Mouse (Mus musculus) MEL (cell line): ENCODE measurements around the gene Fut8. TPM values are rescaled to one million over a fixed set of nuclear protein-coding genes. Genes with fewer than 3 reads are reported as not detected.
A peak's percentile ranks its signal among the peaks of the same experiment; 100 is the strongest.

Source experiments
- DNase-seq: peaks from one replicate; pipeline ENCODE4 v3.0.0; 2011; ENCODE audit warnings: low read depth, low spot score
- H3K27ac ChIP-seq: 2 replicates; pipeline ENCODE4 v1.5.1; 2012; ENCODE audit warnings: low read depth, mild to moderate bottlenecking, control low read depth, low read length, moderate library complexity; ENCODE audit not compliant: control insufficient read depth
- H3K27me3 ChIP-seq, 2 experiments: fragments of 150-350 bp in 1 of 2; sonication (generic) in 1 of 2; 2 replicates each; pipeline ENCODE4 v1.6.1; 2012; ENCODE audit warnings: low read length in 2 of 2, mild to moderate bottlenecking in 2 of 2, improper control_type of control experiment in 1 of 2, moderate library complexity in 1 of 2; ENCODE audit not compliant: insufficient read depth in 2 of 2, control insufficient read depth in 1 of 2
- H3K36me3 ChIP-seq, 2 experiments: 2 replicates each; pipeline ENCODE4 v1.6.1; 2012 to 2014; ENCODE audit warnings: low read length in 2 of 2, improper control_type of control experiment in 1 of 2, inconsistent platforms in 1 of 2, mild to moderate bottlenecking in 1 of 2; ENCODE audit not compliant: insufficient read depth in 2 of 2, control insufficient read depth in 1 of 2
- H3K4me1 ChIP-seq, 2 experiments: fragments of 150-350 bp in 1 of 2; sonication (generic) in 1 of 2; 2 replicates each; pipeline ENCODE4 v1.6.1; 2012; ENCODE audit warnings: low read length in 2 of 2, improper control_type of control experiment in 1 of 2, mild to moderate bottlenecking in 1 of 2; ENCODE audit not compliant: insufficient read depth in 2 of 2, control insufficient read depth in 1 of 2
- H3K4me3 ChIP-seq, 2 experiments: fragments of 150-350 bp in 1 of 2; sonication (generic) in 1 of 2; 2 replicates each; pipeline ENCODE4 v1.5.1; 2012; ENCODE audit warnings: low read depth in 2 of 2, low read length in 2 of 2, mild to moderate bottlenecking in 2 of 2, moderate library complexity in 2 of 2, control low read depth in 1 of 2, improper control_type of control experiment in 1 of 2; ENCODE audit not compliant: control insufficient read depth in 1 of 2, insufficient read depth in 1 of 2
- H3K79me2 ChIP-seq: 2 replicates; pipeline ENCODE4 v1.6.1; 2012; ENCODE audit warnings: mild to moderate bottlenecking, low read length, moderate library complexity; ENCODE audit not compliant: control insufficient read depth, poor library complexity, insufficient read depth
- H3K9ac ChIP-seq: 2 replicates; pipeline ENCODE4 v1.6.1; 2012; ENCODE audit warnings: low read depth, mild to moderate bottlenecking, control low read depth, low read length, moderate library complexity; ENCODE audit not compliant: control insufficient read depth, poor library complexity, severe bottlenecking
- H3K9me3 ChIP-seq: fragments of 150-350 bp; sonication (generic); replicated peaks from 2 replicates; pipeline ENCODE4 v1.6.1; 2012; ENCODE audit warnings: mild to moderate bottlenecking, low read length, improper control_type of control experiment, moderate library complexity; ENCODE audit not compliant: insufficient read depth
- CHD1 ChIP-seq: IDR thresholded peaks from 2 replicates; pipeline ENCODE4 v1.6.1; 2012; ENCODE audit warnings: low read depth, mild to moderate bottlenecking, inconsistent platforms, low read length, improper control_type of control experiment
- CHD2 ChIP-seq: IDR thresholded peaks from 2 replicates; pipeline ENCODE4 v1.6.1; 2011; ENCODE audit warnings: low read length, improper control_type of control experiment
- CTCF ChIP-seq, 3 experiments: IDR thresholded peaks in 2 of 3; conservative IDR thresholded peaks in 1 of 3; 2 replicates each; pipeline ENCODE4 v1.5.1; 2011 to 2012; ENCODE audit warnings: low read length in 3 of 3, low read depth in 2 of 3, mild to moderate bottlenecking in 2 of 3, improper control_type of control experiment in 1 of 3, inconsistent platforms in 1 of 3, mixed read lengths in 1 of 3, moderate library complexity in 1 of 3; ENCODE audit not compliant: control insufficient read depth in 1 of 3, insufficient read depth in 1 of 3, poor library complexity in 1 of 3, severe bottlenecking in 1 of 3
- ELF1 ChIP-seq: IDR thresholded peaks from 2 replicates; pipeline ENCODE4 v1.6.1; 2014; ENCODE audit warnings: low read depth, mild to moderate bottlenecking, inconsistent platforms, low read length, improper control_type of control experiment, moderate library complexity
- EP300 ChIP-seq, 2 experiments: IDR thresholded peaks; 2 replicates each; pipeline ENCODE4 v1.6.1; 2011; ENCODE audit warnings: improper control_type of control experiment in 2 of 2, low read length in 2 of 2, low read depth in 1 of 2, mild to moderate bottlenecking in 1 of 2
- ETS1 ChIP-seq: IDR thresholded peaks from 2 replicates; pipeline ENCODE4 v1.6.1; 2012; ENCODE audit warnings: low read depth, mild to moderate bottlenecking, inconsistent platforms, low read length, improper control_type of control experiment, moderate library complexity
- GABPA ChIP-seq: IDR thresholded peaks from 2 replicates; pipeline ENCODE4 v1.6.1; 2012; ENCODE audit warnings: low read depth, mild to moderate bottlenecking, inconsistent platforms, low read length, improper control_type of control experiment, moderate library complexity
- GATA1 ChIP-seq: IDR thresholded peaks from 2 replicates; pipeline ENCODE4 v1.6.1; 2011; ENCODE audit warnings: low read depth, low read length, improper control_type of control experiment
- HCFC1 ChIP-seq: IDR thresholded peaks from 2 replicates; pipeline ENCODE4 v1.6.1; 2012; ENCODE audit warnings: low read depth, mild to moderate bottlenecking, inconsistent platforms, low read length, improper control_type of control experiment, moderate library complexity
- JUND ChIP-seq: IDR thresholded peaks from 2 replicates; pipeline ENCODE4 v1.6.1; 2011; ENCODE audit warnings: low read depth, mild to moderate bottlenecking, improper control_type of control experiment, low read length
- MAFK ChIP-seq: IDR thresholded peaks from 2 replicates; pipeline ENCODE4 v1.6.1; 2011; ENCODE audit warnings: low read depth, mild to moderate bottlenecking, low read length, improper control_type of control experiment, borderline replicate concordance
- MAX ChIP-seq: IDR thresholded peaks from 2 replicates; pipeline ENCODE4 v1.6.1; 2011; ENCODE audit warnings: low read length, improper control_type of control experiment
- MEF2A ChIP-seq: IDR thresholded peaks from 2 replicates; pipeline ENCODE4 v1.6.1; 2014; ENCODE audit warnings: low read depth, mild to moderate bottlenecking, inconsistent platforms, low read length, improper control_type of control experiment; ENCODE audit not compliant: poor library complexity, insufficient replicate concordance, severe bottlenecking; ENCODE audit errors: extremely low read depth
- MXI1 ChIP-seq: IDR thresholded peaks from 2 replicates; pipeline ENCODE4 v1.6.1; 2011; ENCODE audit warnings: mild to moderate bottlenecking, low read depth, low read length, improper control_type of control experiment
- MYB ChIP-seq: IDR thresholded peaks from 2 replicates; pipeline ENCODE4 v1.6.1; 2011; ENCODE audit warnings: mild to moderate bottlenecking, low read depth, low read length, improper control_type of control experiment
- MYC ChIP-seq: IDR thresholded peaks from 2 replicates; pipeline ENCODE4 v1.6.1; 2011; ENCODE audit warnings: low read depth, mild to moderate bottlenecking, low read length, improper control_type of control experiment, moderate library complexity
- NELFE ChIP-seq: IDR thresholded peaks from 2 replicates; pipeline ENCODE4 v1.6.1; 2011; ENCODE audit warnings: low read depth, low read length, improper control_type of control experiment
- NRF1 ChIP-seq: IDR thresholded peaks from 2 replicates; pipeline ENCODE4 v1.6.1; 2014; ENCODE audit warnings: low read depth, mild to moderate bottlenecking, inconsistent platforms, low read length, improper control_type of control experiment, moderate library complexity; ENCODE audit not compliant: poor library complexity, insufficient read depth, severe bottlenecking
- POLR2A ChIP-seq, 2 experiments: IDR thresholded peaks; 2 replicates each; pipeline ENCODE4 v1.6.1; 2011 to 2012; ENCODE audit warnings: low read length in 2 of 2, mild to moderate bottlenecking in 2 of 2, control low read depth in 1 of 2, improper control_type of control experiment in 1 of 2, low read depth in 1 of 2, moderate library complexity in 1 of 2; ENCODE audit not compliant: control insufficient read depth in 1 of 2, insufficient read depth in 1 of 2, poor library complexity in 1 of 2
- POLR2AphosphoS2 ChIP-seq: IDR thresholded peaks from 2 replicates; pipeline ENCODE4 v1.6.1; 2011; ENCODE audit warnings: low read length, improper control_type of control experiment
- RAD21 ChIP-seq: IDR thresholded peaks from 2 replicates; pipeline ENCODE4 v1.6.1; 2011; ENCODE audit warnings: mild to moderate bottlenecking, low read depth, low read length, improper control_type of control experiment
- RCOR1 ChIP-seq: IDR thresholded peaks from 2 replicates; pipeline ENCODE4 v1.6.1; 2012; ENCODE audit warnings: low read depth, mild to moderate bottlenecking, inconsistent platforms, low read length, improper control_type of control experiment
- SIN3A ChIP-seq: IDR thresholded peaks from 2 replicates; pipeline ENCODE4 v1.6.1; 2012; ENCODE audit warnings: low read length, improper control_type of control experiment, inconsistent platforms
- SMC3 ChIP-seq: IDR thresholded peaks from 2 replicates; pipeline ENCODE4 v1.6.1; 2011; ENCODE audit warnings: low read depth, low read length, improper control_type of control experiment
- TBP ChIP-seq: IDR thresholded peaks from 2 replicates; pipeline ENCODE4 v1.8.0; 2011; ENCODE audit warnings: low read depth, low read length, improper control_type of control experiment
- TCF12 ChIP-seq: IDR thresholded peaks from 2 replicates; pipeline ENCODE4 v1.6.1; 2014; ENCODE audit warnings: low read depth, mild to moderate bottlenecking, inconsistent platforms, low read length, improper control_type of control experiment, moderate library complexity
- USF1 ChIP-seq: IDR thresholded peaks from 2 replicates; pipeline ENCODE4 v1.6.1; 2014; ENCODE audit warnings: low read depth, mild to moderate bottlenecking, inconsistent platforms, low read length, improper control_type of control experiment, moderate library complexity
- polyA plus RNA-seq, 2 experiments: library from polyadenylated mRNA; stranded (reverse) in 1 of 2; unstranded in 1 of 2; fragments of >175 nt in 1 of 2; fragments of >200 nt in 1 of 2; gene quantifications; 2 replicates each; pipeline versions ENCODE4 v1.2.1 to v1.2.4; 2012; ENCODE audit warnings: low replicate concordance in 2 of 2, low read depth in 1 of 2; ENCODE audit not compliant: insufficient read length in 2 of 2, insufficient read depth in 1 of 2, missing spikeins in 1 of 2
- total RNA-seq: library from RNA; depleted of rRNA; stranded (reverse); fragments of 300-350 nt; gene quantifications from 2 replicates; pipeline ENCODE4 v1.2.3, GENCODE M21; 2012

Gene Fut8
- total and polyA plus RNA-seq, 3 experiments, result 61.3 to 90.0 (median 73.7) TPM

DNA sequence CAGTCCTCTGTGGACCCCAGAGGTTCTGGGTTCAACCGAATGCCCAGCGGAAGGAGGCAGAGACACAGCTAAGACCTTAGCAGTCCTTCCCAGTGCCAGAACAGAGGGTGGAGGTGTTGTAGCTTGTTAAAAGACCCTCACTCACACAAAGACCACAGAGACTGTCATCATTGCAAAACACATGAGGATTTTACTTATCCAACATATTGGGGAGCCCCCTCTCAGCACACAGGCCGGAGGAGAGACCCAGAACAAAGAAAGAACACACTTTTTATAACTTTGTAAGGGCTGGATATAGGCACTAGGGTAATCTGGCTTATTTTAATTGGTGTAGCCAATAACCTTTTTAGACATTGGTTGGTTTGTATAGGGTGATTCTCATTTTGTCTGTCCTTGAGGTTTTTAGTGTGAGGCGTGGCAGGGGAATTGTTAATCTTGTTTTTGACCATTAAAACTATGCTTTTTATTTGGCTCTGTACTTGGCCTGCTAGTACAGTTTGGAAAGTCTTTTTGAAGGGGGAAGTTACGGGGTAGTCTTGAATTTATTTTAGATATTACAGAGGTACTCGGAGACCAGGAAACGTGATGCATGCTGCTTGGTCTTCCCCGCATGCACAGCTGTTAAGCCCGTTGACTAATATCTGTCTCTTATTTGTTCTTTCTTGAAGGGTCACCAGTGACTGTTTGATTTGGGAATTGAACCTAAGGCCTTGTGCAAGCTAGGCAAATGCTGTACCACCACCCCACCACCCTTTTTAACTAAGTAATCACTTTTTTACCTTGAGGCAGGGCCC is 46.2 kb upstream of the Fut8 start (continued):
- no peak for TF ChIP-seq CHD2
- peak; percentile 32; the same call in 1 of the 2 replicates for TF ChIP-seq ELF1
- TF ChIP-seq NRF1, result no peak
- TF ChIP-seq RAD21, result no peak; the same call in 1 of the 2 replicates

DNA sequence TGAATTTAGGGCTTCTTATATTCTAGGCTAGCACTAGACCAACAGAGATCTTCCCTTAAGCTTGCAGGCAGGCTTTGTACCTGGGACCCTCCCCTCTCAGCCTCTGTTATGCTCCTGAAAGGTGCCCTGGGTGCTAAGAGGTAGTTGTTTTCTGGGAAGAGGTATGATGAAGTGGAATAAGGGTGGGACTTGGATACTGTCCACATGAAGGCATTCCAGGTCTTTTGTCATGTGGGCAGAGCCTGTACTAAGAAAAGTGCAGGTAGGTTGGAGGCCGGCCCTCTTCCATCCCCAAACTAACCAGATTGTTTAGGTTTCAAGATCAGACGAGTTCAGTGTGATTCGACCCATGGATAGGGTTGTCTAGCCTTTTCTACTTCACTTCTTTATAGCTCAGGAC is 45.2 kb upstream of the Fut8 start:
- Histone ChIP-seq H3K9ac (peak overlapping the region; percentile 95), H3K4me3 (peak overlapping the region; percentile 54 to 97; a peak in 2 of 4 replicates), H3K36me3 (peaks cover 0 to 63% of the 10 kb centered on the region in 2 experiments; a peak in 2 of 4 replicates), H3K79me2 (peaks cover 42% of the 10 kb centered on the region), H3K27me3 (no peaks in the 10 kb centered on the region), H3K4me1 (peaks cover 26 to 54% of the 10 kb centered on the region in 2 experiments), H3K27ac (peak overlapping the region; percentile 100), H3K9me3 (no peaks in the 10 kb centered on the region)
- no peak for TF ChIP-seq GATA1
- TF ChIP-seq GABPA, result no peak
- TF ChIP-seq CHD1, result no peak
- TF ChIP-seq HCFC1, result no peak
- no peak for TF ChIP-seq RAD21
- no peak for TF ChIP-seq ETS1
- no peak for TF ChIP-seq EP300 (IDR thresholded peaks at IDR 0.05; ENCODE audit: low read depth in 1 of 2, low read length in 2 of 2)
- no peak for TF ChIP-seq POLR2AphosphoS2
- TF ChIP-seq POLR2A (IDR thresholded peaks at IDR 0.05; ENCODE audit: control insufficient read depth in 1 of 2, insufficient read depth in 1 of 2, low read depth in 1 of 2, low read length in 2 of 2, poor library complexity in 1 of 2), result no peak
- no peak for TF ChIP-seq ELF1
- no peak for TF ChIP-seq MEF2A
- no peak for DNase-seq

DNA sequence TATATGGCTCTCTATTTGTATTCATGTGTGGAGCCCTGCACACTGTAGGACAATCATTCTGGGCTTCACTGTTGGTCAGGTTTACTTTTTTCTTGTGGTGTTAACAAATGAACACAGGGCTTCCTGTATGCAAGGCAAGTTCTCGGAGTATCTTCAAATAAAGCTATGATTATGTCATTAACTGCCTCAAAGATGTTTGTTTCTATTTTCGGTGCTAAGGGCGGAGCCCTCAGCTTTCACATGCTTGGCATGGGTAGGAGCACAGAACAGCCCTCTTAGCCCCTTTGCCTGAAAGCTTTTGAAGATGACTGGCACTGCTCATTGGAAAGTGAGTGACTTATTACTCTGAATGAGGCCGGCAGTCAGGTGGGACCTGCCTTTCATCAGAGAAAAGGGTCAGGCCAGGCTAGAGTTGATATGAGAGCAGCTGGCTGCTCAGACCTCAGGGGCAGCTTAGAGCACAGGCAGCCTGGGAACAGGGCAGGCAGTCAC is 44.7 kb upstream of the Fut8 start:
- peak overlapping the region; percentile 100 for H3K27ac ChIP-seq
- no peaks in the 10 kb centered on the region for H3K9me3 ChIP-seq
- peak overlapping the region; percentile 95 for H3K9ac ChIP-seq
- H3K79me2 ChIP-seq, result peaks cover 36% of the 10 kb centered on the region
- DNase-seq, result peak; percentile 76
- H3K36me3 ChIP-seq, result peaks cover 0 to 63% of the 10 kb centered on the region in 2 experiments; a peak in 2 of 4 replicates
- H3K4me1 ChIP-seq, result peaks cover 31 to 55% of the 10 kb centered on the region in 2 experiments
- H3K27me3 ChIP-seq, result no peaks in the 10 kb centered on the region
- peak overlapping the region; percentile 13 to 17; a peak in 3 of 4 replicates for H3K4me3 ChIP-seq
- TF ChIP-seq MAX (peak; percentile 75), SMC3 (peak; percentile 8; the same call in 1 of the 2 replicates), RAD21 (no peak; the same call in 1 of the 2 replicates), MYB (0 out of 2 replicates have a peak, but pooled peaks have one; percentile 30), MXI1 (no peak), CHD1 (no peak), POLR2AphosphoS2 (no peak), NELFE (peak; percentile 26; the same call in 1 of the 2 replicates), MYC (0 out of 2 replicates have a peak, but pooled peaks have one; percentile 14), HCFC1 (0 out of 2 replicates have a peak, but pooled peaks have one; percentile 44), USF1 (no peak), JUND (no peak), MAFK (no peak), GATA1 (no peak), TCF12 (peak; percentile 28; the same call in 1 of the 2 replicates), CTCF (IDR thresholded peaks at IDR 0.05 in 2 of 3, conservative IDR thresholded peaks at IDR 0.05 in 1 of 3; ENCODE audit: control insufficient read depth in 1 of 3, insufficient read depth in 1 of 3, low read depth in 2 of 3, low read length in 3 of 3, poor library complexity in 1 of 3, severe bottlenecking in 1 of 3) (no peak), RCOR1 (no peak), ELF1 (0 out of 2 replicates have a peak, but pooled peaks have one; percentile 48), SIN3A (peak; percentile 79), TBP (no peak)
